Mouse (Mus musculus) mesoderm, embryonic 11.5 days (tissue): ENCODE measurements around the gene Dennd5a.

Experiments used
- DNase-seq: peaks from one replicate; pipeline ENCODE4 v3.0.0-alpha.2; 2012; ENCODE audit warnings: low read depth, low spot score

Gene Dennd5a

DNA sequence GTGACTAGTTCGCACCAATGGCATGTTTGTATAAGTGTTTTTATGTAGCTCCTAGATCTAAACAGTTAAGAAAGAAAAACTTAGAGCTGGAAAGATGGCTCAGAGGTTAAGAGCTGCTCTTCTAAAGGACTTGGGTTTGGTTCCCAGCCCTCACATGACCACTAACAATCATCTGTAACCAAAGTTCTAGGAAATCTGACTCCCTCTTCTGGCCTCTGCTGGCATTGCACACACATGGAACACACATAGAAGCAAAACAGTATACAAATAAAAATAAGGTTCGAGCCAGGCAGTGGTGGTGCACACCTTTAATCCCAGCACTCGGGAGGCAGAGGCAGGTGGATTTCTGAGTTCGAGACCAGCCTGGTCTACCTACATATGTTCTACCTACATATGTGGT, 3.4 kb upstream of the Dennd5a start:
- DNase-seq = no peak

DNA sequence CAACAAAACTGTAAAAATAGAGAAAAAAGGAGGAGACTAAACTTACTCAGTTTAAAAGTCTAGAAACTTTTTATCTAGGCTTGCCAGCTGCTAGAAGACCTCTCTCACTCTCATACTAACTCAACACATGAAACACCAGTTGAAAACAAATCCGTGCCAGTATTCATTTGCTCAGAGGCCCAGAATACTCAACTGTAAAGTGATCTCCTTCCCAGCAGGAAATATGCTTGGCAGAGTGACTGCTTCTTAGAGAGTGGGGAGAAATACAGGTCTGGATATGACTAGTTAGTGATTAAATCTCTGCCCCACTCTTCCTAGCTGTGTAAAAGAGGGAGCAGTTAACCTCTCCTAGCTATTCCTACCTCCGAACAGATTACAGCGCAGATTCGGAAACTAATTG, 2.3 kb upstream of the Dennd5a start:
- no peak for DNase-seq

DNA sequence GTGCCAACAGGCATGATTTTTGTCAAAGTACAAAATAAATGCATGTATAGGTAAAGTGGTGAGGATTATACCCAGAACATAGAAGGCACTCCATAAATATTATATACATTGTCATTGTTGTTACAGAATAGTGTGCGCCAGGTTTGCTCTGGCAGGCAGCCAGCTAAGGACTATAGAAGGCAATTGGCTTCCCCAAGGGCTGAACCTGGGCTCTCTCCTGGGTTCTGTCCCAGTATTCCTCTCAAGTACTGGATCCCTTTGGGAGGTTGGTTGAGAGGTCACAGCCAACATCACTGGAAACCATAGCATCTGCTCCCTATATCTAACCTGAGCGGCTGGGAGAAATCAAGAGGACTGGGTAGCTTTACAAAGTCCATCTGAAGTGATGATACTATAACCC, 1.3 kb upstream of the Dennd5a start:
- no peak for DNase-seq

DNA sequence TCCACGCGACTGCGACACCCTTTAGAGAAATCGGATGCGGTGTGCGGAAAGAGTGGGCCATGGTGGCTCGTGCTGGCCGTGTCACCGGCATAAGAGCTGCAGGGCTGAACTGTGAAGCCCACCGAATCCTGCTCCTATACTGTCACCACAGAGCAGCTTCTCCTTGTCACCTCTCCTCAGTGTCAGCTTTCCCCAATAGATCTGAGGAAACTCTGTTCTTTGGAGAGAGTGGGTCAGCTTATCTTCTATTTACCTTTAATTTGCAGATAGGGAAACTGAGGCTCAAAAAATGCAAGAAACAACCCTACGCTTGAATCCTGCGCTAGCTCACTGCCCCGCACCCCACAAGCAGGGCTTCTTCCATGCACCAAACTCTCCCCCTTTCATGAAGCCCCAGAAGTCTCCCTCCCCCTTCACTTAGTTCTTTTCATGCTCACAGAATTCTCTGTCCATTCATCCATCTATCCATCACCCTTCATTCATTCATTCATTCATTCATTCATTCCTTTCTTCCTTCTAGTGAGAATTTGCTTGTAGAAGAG, 414 bp upstream of the Dennd5a start:
- DNase-seq = no peak

DNA sequence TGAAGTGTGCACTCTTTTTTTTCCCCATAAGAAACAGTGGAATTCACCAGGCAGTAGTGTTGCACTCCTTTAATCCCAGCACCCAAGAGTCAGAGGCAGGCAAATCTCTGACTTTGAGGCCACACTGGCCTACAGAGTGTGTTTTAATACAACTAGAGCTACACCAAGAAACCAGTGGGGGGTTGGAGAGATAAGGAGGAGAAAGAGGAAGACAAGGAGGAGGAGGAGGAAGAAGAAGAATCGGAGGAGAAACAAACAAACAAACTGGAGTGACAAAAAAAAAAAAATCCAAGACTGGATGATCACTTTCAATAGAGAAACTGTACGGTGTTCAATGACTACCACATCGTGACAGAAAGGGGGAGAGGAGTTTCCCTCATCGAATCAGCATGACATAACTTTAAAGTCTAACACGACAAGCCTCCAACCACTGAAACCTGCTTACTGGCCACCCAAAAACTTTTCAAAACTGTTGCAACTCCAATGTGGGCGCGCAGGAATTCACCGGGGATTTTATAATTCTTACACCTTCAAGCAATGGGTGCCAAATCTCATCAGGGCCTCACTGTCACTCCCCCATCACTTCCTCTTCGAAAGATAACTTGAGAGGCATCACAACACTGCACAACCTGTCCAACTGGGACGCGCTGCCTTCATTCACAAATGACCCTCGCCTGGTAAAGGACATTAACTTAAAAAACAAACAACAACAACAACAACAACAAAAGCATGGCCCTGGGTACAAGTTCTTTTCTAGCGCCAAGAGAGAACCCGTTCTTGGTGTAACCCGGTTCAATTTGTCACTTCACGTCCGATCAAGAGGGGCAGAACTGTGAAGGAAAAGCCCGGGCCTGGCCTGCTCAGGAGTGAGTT, 1.2 kb downstream of the Dennd5a start:
- no peak for DNase-seq

DNA sequence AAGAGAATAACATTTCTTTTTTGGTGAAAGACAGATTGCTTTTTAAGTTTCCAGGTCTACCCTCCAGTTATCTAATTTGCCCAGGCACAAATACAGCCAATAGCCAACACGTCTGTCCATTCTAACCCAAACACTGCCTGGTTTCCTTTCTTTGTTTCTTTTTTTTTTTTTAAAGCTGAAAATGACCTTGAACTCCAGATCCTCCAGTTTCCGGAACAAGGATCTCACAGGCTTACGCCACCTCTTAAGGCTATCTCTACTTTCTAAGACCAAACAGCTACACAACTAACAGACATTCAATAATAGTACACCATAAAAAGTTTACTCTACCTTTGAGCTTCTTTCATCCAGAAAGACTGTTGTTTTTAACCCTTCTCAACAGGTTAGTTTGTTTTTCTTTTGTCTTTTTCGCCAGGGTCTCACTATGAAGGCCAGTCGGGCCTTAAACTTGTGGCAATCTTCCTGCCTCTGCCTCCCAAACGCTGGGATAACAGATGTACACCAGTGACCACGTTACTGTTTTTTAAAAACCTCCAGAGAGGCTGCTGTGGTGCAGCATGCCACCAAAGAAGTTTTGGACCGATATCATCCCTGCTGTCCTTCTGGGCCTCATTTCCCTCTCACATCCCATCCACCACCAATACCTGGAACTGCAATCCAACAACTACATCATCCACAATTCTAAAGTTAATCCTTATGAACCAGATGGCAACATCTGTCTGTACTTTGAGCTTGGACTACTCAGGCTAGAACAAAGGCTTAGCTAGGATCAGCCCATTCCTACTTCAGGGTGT, 2.1 kb downstream of the Dennd5a start:
- DNase-seq = no peak

DNA sequence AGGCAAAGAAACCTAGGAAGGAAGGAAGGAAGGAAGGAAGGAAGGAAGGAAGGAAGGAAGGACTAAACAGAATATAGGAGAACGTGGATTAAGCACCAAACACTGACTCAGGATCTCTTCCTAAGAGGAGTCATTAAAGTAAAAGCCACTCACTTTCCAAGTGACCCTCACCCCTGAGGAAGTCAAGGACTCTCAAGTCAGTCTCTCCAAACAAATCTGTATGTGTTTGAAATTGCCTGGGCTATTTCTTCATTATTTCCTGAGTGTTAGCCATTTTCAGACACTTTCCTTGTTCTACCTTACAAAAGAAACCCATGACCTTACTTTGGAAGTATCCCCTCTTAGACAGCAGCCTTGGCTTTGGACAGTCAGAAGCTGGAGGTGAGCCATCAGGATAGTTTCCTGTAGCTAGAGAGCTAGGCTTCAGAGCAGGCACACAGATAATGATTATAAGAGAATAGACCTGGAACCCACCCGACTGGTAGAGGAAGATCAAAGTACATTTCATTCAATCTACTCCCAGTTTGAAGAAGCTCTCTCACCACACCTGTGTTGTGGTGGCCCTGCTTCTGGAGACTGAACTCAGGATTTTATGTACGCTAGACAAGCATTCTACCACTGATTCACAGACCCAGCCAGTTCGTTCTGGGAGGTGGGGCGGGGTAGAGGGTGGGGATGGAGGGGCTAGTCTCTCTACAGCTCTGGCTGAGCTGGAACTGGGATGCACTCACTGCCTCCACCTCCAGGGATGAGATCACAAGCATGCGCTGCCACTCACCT, 5.5 kb downstream of the Dennd5a start:
- no peak for DNase-seq

DNA sequence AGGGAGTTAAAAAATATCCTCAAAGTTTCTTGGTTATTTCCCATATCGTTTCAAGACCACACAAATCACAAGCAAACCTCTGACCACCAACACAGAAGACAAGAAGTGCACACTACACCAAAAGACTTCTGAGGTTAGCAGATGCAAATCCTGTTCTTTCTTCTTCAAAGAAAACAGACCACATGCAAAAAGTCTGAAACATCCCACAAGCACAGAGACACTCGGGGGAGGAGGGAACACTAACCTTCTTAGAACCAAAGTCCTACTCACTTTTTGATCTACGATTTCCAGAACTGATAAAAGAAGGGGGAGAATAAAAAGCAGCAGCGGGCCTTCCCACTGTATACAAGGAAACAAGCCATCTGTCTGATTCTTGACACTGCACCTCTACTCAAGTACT, 9.0 kb downstream of the Dennd5a start:
- no peak for DNase-seq

DNA sequence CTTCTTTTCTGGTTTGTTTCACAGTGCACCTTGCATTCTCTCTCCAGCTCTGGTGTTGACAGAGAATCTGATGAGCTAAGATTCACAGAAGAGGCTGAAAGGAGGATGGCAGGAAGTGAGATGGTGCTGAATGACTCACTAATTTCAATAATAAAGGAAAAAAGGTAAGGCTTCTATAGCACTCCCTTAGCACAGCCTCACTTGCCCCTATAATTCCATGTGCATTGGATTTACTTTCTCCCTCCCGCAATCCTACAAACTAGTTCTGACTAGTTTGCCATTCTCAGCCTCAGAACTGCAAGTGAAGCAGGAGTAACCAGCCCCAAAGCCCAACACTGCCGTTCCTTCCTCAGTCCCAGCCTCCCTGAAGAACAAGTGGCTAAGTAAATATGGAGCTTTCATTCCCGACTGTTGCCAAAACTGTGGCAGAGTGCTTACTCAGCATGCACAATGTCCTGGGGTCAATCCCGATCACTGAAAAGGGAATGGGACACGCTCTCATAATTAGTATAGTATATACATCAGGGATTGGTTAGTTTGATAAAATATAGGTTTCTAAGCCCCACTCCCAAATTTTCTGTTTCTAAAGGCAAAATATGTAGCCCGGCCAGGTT, 15.7 kb downstream of the Dennd5a start:
- DNase-seq = no peak

DNA sequence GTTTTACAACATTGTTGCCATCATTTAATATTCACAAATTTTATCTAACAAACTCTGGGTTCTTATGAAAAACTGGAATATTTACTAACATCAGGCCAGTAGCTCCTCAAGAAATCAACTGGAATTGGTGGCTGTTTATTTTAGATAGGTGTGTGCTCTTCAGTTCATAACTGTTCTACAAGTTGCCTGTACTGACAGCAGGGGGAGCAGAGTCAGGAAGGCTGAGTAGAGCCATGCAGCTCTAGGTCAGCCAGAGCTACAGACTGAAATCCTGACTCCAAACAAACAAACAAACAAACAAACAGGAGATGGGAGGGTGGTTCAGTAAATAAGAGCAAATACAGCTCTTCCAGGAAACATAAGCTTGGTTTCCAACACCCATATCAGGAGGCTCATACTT, 30.6 kb downstream of the Dennd5a start:
- DNase-seq = no peak

DNA sequence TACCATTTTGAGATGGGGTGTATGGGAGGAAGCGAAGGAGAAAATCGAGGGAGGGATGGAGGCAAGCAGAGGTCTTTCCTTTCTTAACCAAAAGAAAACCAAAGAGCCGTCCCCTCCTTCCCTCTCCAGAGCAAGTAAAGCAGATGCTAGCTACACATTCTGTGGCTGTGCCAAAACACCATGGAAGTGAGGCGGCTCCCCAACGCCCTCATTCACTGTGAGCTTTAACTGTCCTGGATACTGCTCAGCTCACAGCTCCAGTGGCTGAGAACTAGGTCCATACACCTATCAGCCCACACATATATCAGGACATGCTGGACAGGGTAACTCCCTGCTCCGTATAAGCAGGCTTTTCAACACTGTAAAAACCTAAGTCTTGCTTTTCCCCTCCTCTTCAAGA, 31.9 kb downstream of the Dennd5a start:
- no peak for DNase-seq

DNA sequence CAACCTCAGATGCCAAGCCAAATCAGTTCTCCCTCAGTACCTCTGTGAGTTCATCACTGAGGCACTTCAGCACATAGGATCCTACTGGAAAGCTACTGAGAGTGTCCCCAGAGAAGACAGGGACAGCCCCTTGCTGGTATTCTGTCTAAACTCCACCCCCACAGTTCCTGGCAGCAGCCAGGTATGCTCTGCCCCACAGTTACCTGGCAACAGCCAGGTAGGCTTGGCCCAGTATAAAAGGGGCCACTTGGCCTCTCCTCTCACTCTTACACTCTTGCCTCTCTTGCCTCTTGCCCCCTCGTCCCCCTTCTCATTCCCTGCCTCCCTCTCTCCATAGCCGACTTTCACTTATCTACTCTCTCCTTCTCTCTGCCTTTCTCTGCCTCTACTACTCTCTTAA, 35.3 kb downstream of the Dennd5a start:
- DNase-seq = no peak

DNA sequence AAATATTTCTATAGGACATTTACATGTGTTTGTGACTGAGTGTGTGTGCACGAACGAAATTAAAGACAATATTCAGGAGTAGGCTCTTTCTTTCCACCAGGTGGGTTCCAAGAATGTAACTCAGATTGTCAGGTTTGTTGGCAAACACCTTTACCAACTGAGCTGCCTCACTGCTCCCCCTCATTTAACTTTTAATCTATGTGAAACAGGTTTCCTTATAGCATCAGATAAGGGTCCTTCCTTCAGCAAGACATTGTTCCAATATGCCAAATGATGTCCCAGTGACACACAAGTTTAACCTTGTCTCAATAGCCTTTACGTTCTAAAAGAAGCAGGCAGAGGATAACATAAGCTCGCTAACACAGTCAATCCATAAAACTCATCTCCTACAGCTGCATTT, 37.4 kb downstream of the Dennd5a start:
- no peak for DNase-seq

DNA sequence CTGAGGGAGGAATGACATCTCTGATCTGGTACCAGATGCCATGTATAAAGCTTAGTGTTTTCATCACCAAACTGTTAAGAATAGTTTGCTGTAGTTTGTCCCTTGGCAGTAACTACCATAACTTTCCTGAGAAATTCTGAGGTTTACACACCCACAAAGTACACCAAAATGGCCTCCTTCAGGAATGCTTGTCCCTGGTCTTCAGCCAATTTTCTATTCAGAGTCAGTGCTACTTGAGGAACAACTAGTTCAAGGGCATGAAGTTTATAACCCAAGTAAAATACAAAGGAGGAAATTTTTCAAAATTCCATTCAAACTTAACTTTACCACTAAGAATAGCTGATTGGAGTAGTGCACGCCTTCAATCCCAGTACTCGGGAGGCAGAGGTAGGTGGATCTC, 54.1 kb downstream of the Dennd5a start:
- DNase-seq = no peak

DNA sequence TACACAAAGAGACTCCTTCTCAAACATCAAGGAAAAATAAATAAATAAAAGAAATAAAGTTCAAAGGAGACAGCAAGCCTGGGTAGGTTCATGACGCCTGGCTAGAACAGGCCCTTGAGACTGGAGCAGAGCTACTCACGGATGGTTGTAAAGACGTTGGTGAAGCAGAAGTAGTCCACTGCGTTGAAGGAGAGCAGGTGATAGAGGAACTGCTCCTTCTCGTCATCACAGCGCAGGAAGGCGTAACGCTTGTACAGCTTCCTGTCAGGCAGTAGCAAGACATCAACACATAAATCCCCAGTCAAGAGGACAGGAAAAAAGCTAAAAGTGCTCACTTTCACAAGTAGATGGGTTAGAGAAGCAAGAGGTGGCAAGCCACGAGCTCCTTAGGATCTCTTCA, 59.3 kb downstream of the Dennd5a start:
- no peak for DNase-seq

DNA sequence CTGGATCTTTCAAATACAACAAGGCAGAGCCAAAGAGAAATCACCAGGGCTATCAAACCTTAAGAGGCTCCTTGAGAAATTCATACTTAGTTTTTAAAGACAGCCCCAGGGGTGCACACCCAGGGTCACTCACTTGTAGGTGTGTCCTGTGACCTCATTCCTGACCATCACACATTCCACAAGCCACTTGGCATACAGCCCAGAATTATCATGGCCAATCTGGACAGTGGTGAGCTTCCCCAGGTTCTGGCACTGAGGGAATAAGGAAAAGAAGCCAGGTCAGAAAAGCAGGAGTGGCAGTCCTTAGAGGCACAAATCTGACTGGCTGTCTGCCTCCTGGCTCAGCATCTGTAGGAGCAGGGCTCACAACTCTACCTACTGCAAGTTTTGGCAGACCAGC, 61.4 kb downstream of the Dennd5a start:
- no peak for DNase-seq

DNA sequence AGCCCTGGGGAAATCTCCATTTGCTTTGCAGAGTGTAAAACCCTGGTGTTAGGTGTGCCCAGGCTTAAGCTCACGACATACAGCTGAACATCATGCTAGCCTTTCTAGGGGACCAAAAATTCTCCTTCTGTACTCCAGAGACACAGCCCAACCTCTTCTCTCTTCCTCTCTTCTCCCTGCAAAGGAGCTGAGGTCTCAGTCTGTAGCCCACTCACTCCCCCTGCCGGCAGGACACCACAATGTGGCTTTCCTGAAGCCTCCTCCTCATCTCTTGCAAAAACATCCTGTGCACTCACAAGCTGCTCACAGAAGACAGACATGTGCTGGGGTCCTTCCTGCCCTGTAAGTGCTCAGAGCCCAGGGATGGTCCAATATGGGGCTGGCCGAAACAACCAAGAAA, 67.7 kb downstream of the Dennd5a start:
- peak; percentile 71 for DNase-seq

DNA sequence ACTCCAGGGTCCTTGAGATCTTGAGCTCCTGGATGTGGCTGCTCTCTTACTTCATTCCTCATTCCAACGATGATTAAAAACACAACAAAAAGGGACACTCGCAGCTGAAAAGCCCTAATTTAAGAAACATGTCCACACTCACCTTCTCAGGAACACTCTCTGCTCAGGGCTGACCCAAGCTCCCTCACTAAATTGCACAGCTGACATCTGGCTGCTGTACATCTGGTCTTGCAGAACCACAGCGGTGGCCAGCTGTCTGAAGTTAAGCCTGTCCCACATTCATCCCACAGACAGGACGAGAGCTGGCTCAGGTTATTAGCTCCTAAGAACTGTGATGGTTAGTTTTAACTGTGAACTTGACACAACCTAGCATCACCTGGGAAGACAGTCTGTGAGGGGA, 68.5 kb downstream of the Dennd5a start:
- no peak for DNase-seq

DNA sequence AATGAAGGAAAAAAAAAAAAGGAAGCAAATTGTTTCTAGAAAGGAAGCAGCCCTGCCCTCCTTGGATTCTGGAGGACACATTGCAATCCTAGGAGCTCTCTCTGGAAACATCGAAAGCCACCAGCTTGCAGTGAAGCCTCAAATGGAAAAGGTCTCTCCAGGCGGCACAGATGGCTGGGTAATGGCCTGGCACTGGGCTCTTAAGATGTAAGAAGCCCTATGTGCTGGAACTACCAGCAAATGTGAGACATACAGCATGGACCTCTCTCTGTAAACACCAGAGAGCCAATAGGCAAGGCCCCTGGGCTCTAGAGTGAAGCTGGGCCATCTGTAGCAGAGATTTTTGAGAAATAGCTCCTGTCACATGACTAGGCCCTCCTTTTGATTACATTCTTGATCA, 70.0 kb downstream of the Dennd5a start:
- DNase-seq = no peak

DNA sequence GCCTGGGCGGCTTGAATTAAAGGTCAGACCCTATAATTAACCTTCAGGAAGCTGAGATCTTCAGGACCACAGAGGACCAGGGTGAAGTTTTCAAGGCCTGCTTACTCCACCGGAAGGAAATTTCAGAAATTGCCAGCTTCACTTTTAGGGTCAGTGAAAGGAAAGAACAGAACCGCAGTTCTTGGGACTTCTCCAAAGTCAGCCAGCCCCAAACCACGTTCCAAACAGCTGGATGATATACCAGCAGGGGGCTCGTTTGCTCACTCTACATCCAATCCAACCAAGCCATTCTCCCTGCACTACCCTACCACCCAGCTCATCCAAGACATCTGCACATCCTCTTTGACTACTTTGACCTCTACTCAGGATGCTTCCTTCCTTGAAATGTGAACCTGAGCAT, 71.0 kb downstream of the Dennd5a start:
- DNase-seq = no peak

DNA sequence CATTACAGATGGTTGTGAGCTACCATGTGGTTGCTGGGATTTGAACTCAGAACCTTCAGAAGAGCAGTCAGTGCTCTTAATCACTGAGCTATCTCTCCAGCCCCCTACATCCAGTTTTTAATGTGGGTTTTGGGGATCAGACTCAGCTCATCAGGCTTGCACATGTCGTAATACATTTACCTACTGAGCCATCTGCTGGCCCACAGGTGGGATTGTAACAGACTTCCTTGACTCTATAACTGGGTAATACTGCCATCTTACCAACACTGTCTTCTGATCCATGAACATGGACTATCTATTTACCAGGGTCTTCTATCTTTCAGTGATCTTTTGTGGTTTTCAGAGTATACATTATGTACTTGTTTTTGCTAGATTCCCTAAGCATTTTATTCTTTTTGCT, 74.0 kb downstream of the Dennd5a start:
- no peak for DNase-seq

DNA sequence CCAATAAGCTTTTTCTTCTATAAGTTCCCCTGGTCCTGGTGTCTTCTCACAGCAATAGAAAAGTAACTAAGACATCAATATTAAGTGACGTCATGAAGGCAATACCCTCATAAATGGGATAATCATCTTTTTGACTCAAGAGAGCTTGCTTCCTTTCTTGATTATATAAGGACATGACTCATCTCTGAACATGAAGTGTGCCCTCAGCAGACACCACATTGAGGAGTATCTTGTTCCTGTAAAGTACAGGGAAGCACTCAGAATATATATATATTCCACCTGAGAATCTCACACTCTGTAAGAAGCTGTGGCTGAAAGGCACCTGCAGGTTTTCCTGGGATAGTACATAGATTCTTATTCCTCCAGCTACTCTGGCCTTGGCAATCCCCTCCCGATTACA, 77.7 kb downstream of the Dennd5a start:
- no peak for DNase-seq
